In the genomic region with DNA sequence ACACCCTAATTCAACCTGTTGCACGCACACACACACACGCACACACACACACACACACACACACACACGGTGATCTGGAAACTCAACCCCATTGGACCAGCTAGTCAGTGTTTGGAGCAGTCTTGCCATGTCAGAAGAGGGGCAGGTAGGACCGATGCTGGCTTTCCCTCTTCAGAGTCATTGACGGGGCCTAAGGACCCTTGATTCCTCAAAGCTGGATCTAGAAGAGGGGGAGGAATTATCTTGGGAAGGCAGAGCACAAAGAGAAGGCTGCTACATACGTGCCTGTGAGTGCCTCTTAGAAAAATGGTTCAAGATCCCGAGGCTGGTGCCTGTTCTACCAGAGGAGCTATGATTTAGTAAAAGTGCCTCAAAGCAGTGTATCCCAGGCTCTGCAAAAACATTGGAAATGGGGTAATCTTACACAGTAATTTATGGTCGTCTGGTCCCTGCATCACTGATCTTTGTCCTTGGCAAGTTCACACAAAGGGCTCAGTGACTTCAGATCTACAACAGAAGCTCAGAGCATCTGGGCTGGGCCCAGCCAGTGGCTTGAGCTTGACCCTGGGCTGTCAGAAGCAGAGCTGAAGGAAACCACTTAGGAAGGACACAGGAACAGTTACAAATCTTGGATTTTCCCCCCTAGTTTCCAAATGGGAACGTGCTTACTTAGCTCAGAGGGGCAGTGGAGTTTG, we compare ENCODE assay signal across 16 mouse cellular contexts.
DNase-seq lines count a peak whose midpoint lies in the region; ATAC-seq lines count a peak whose summit lies in the region.
"Had no signal": no experiment of that assay in that cellular context is flagged by ENCODE, and none has a peak within 500 bp of the region (broad histone marks: within the 10 kb centered on the region; RNA-seq: fewer than 3 reads in every experiment).

No protein-coding gene starts in this region.

- H3K27me3 ChIP-seq in kidney, embryonic 15.5 days, result 0 out of 2 replicates have a peak, but pooled peaks cover 3% of the 10 kb centered on the region
- H3K27me3 ChIP-seq in lung, embryonic 16.5 days (ENCODE audit: control insufficient read depth, insufficient read depth, low read depth, low read length), result no peaks in the 10 kb centered on the region
- no peaks in the 10 kb centered on the region; the same call in 1 of the 2 replicates for H3K27me3 ChIP-seq in embryonic facial prominence, embryonic 10.5 days (replicated peaks; ENCODE audit: low read depth, poor library complexity, severe bottlenecking)
- H3K27me3 ChIP-seq: midbrain, embryonic 15.5 days; stomach, embryonic 15.5 days had no signal

- no peaks in the 10 kb centered on the region for H3K9me3 ChIP-seq in kidney, embryonic 15.5 days (replicated peaks)
- no peaks in the 10 kb centered on the region for H3K9me3 ChIP-seq in lung, embryonic 16.5 days (ENCODE audit: control insufficient read depth, low read length)
- H3K9me3 ChIP-seq in embryonic facial prominence, embryonic 10.5 days, result no peaks in the 10 kb centered on the region
- H3K9me3 ChIP-seq: midbrain, embryonic 15.5 days; stomach, embryonic 15.5 days had no signal

- no peak for ATAC-seq in kidney, embryonic 15.5 days (replicated peaks; ENCODE audit: low FRiP score)
- peak; percentile 89 for ATAC-seq in lung, embryonic 16.5 days (ENCODE audit: low read depth)
- ATAC-seq: midbrain, embryonic 15.5 days had no signal

- H3K4me1 ChIP-seq in kidney, embryonic 15.5 days, result peaks cover 18% of the 10 kb centered on the region
- H3K4me1 ChIP-seq in lung, embryonic 16.5 days (replicated peaks; ENCODE audit: control insufficient read depth, insufficient read depth, low read length), result no peaks in the 10 kb centered on the region
- H3K4me1 ChIP-seq in embryonic facial prominence, embryonic 10.5 days, result 0 out of 2 replicates have a peak, but pooled peaks cover 7% of the 10 kb centered on the region
- H3K4me1 ChIP-seq: midbrain, embryonic 15.5 days; stomach, embryonic 15.5 days had no signal

- no peaks in the 10 kb centered on the region for H3K36me3 ChIP-seq in kidney, embryonic 15.5 days
- no peaks in the 10 kb centered on the region for H3K36me3 ChIP-seq in lung, embryonic 16.5 days (ENCODE audit: control insufficient read depth, insufficient read depth, low read length)
- H3K36me3 ChIP-seq in embryonic facial prominence, embryonic 10.5 days (replicated peaks), result no peaks in the 10 kb centered on the region
- H3K36me3 ChIP-seq: midbrain, embryonic 15.5 days; stomach, embryonic 15.5 days had no signal

- H3K4me2 ChIP-seq in kidney, embryonic 15.5 days, result no peak overlapping the region
- H3K4me2 ChIP-seq in lung, embryonic 16.5 days (ENCODE audit: low read depth, low read length), result no peak overlapping the region
- H3K4me2 ChIP-seq: liver, embryonic 11.5 days; midbrain, embryonic 15.5 days; stomach, embryonic 15.5 days had no signal

- WGBS in kidney, embryonic 15.5 days, result 49% methylated on average over 9 of the region's 9 CpGs
- 54% methylated on average over 9 of the region's 9 CpGs for WGBS in lung, embryonic 16.5 days
- 78% methylated on average over 9 of the region's 9 CpGs for WGBS in embryonic facial prominence, embryonic 10.5 days

- DNase-seq in kidney, adult 9 months, result no peak
- no peak for DNase-seq in lung, postnatal 14 days
- peak; percentile 63 for DNase-seq in adrenal gland, postnatal 10 days
- DNase-seq in embryonic facial prominence, embryonic 10.5 days (ENCODE audit: low spot score), result no peak
- no peak for DNase-seq in cerebellum, adult 9-10 months
- DNase-seq: B cell, adult 2 months; cerebellum, postnatal 14 days; heart, adult 18-20 months; heart, postnatal 4 days; lung, adult 2 months; spleen, adult 18-20 months had no signal

- peak overlapping the region; percentile 23; the same call in 1 of the 2 replicates for H3K27ac ChIP-seq in kidney, embryonic 15.5 days
- H3K27ac ChIP-seq in lung, embryonic 16.5 days (ENCODE audit: low read length), result peak overlapping the region; percentile 3; the same call in 1 of the 2 replicates
- H3K27ac ChIP-seq in embryonic facial prominence, embryonic 10.5 days (replicated peaks), result peak overlapping the region; percentile 21; the same call in 1 of the 2 replicates
- H3K27ac ChIP-seq: midbrain, embryonic 15.5 days; stomach, embryonic 15.5 days had no signal

- H3K4me3 ChIP-seq in kidney, embryonic 15.5 days (replicated peaks), result no peak overlapping the region
- no peak overlapping the region for H3K4me3 ChIP-seq in lung, embryonic 16.5 days (ENCODE audit: low read length)
- H3K4me3 ChIP-seq in embryonic facial prominence, embryonic 10.5 days, result no peak overlapping the region
- H3K4me3 ChIP-seq: midbrain, embryonic 15.5 days; stomach, embryonic 15.5 days had no signal

- H3K9ac ChIP-seq in kidney, embryonic 15.5 days, result no peak overlapping the region
- H3K9ac ChIP-seq in lung, embryonic 16.5 days (ENCODE audit: low read length), result no peak overlapping the region
- H3K9ac ChIP-seq: midbrain, embryonic 15.5 days; stomach, embryonic 15.5 days had no signal
